Mouse (Mus musculus) urinary bladder, postnatal 25 days (tissue): Measurements from ENCODE around the gene Nhlrc4.

ENCODE experiments used
- DNase-seq: peaks from one replicate; pipeline ENCODE4 v3.0.0; 2022; ENCODE audit warnings: low spot score

Nhlrc4 gene

DNA sequence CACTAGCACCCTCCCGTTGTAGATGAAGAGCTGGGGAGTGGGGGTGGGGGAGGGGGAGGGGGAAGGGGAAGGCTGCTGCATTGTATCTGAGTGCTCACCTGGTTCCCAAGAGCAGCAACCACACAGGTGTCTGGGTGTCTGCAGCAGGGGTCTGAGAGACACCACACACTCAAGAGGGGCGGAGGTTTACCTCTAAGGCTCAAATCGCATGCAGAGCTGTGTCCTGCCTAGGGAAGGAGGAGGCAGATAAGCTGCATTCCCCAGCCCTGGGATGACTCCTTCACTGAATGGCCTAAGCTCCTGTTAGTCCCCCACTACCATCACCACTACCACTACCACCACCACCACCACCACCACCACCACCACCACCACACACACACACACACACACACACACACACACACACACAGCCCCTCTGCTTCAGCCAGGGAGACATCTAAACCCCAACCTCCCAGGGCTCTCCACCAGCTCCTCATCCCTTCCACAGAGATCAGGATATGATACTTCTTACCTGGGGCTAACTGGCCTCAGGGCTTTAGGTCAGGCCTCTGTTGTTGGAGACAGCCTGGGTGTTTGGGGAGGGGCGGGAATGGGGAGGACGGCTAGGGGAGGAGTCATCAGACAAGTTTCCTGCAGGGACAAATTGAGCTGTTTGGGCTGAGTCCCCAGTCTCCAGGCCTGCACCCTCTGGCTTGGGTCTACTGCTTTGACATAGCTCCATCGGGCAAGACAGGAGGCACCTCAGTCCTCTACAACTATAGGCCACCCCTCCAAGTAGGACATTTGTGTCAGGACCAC, at the start of gene Nhlrc4, which contains the start of gene Pigq:
TSS of gene Nhlrc4 (minus strand) at position 596 of the 798 bp plus-strand sequence.
TSS of gene Pigq (minus strand) at position 571 of the 798 bp plus-strand sequence.
- DNase-seq = no peak

DNA sequence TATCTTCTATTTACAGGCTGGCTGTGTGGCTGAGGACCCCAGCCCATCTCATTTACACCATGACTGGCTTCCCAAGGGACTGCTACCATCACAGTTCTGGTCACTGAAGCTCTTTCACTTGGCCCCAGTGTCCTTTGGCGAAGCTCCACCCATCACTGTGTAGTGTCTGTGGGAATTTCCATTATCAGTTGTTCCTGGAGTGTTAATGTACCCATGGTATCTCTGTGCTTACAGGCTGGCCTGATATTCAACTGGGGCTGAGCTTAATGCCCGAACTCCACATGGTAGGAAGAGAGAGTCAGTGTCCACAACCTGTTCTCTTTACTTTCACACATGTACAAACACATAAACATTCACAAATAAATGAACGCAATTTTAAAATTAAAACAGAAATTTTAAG, 48.7 kb upstream of the Nhlrc4 start:
- no peak for DNase-seq

DNA sequence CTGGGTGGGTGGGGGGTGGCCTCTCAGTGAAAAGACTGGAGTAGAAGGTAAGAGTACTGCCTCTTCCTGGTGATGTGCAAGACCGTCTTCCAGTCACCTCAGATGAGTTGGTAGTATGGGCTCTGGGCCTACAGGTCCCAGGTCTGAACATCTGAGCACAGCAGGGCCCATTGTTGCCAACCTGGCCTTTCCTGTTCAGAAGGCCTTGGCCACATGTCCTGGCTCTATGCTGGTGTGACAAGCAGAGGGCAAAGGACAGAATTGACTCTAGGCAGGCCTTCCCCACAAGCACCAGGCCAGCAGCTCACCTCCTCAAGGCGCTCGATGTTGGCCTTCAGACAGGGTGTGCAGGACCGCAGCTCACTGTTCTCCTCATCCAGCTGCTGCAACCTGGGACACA, 47.5 kb upstream of the Nhlrc4 start:
- no peak for DNase-seq

DNA sequence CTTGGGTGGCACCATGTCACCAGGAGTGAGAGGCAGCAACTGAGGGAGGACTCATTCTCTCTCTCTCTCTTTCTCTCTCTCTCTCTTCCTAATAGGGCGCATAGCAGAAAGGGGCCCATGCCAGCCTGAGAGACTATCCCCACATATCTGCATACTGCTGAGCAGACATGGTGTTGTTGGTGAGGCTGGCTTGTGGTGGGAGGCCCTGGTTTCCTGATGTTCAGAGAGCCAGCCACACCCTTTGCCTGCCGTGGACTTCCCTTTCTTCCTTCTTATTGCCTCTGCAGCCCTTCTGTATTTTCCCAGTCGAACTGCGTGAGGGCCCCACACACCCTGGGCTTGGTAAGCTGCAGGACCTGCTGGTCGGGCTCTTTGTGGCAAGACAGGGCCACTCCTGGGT, 45.6 kb upstream of the Nhlrc4 start:
- DNase-seq = no peak

DNA sequence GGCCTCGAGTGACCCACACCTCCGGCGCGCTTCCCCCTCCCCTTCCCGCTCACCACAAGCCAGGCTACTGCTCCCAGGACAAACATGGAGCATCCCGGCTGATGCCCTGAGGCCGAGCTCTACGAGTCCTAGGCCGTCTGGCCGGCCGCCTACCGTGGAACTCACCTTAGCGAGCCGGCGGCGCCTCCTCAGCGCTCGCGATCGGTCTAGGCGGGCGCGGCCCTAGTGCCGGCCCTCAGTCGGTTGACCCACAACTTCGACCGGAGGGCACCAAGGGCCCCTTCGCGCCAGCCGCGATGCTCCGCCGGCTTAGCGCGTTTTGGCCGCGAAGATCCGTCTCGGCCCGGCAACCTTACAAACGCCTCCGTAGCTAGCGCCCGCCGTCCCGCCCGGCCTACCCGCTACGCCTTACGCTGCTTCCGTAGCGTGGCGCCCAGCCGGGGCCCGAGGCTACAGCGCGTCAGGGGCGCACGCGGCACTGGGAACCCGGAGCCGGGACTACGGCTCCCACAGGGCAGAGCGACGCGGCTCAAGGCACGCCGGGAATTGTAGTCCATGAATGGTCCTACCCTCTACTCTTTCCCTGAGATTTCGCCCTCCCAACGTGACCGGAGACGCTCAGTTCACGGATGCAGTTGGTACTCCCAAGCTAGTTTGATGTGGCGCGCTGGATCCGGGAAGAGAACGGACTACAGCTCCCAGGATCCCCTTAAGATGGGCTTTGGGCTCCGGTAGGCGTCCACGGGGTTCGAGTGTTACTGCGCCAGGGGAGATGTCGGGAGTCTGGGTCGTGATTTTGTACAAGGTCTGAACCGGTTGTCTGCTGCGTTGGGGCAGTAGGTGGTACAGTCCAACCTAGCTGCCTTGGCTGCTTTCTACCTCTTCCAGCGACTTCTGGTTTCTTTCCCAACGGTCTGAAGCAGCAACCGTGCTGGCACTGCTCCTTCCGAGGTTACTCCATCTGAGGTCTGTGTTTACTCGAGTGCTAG, 40.8 kb upstream of the Nhlrc4 start, which contains the start of gene Capn15:
TSS of gene Capn15 (minus strand) at position 491 of the 989 bp plus-strand sequence.
- peak; percentile 85 for DNase-seq

DNA sequence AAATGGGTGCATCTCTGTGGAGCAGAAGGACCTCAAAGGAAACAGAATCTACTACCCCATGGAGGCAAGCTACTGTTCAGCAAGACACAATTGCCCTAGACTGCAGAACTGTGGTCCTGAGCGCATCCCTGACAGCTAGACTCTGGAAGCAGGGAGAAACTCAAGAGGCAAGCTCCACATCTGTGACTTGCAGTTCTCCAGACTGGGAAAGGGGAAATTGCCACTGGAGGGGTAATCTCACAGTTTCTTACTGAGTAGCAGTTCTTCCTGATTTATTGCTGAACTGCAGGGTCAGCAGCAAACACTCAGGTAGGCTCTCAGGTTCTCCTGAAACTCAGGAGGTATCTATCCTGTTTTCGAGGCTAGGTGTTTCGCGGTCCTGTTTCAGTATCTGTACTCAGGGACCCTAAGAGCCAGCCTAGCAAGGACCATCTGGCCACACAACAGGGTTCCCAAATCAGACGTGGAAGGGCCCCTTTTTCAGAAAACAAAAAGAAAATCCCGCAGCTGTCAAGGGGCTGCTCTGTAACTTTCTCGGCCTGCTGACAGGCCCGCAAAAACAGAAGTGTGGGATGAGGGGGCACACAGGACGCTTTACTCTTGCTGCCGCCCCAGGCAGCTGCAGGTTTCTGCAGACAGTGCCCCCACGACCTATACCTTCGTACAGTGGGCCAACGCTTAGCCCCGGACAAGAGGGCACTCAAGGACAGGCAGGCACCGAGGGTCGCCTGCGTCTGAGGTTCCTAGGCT, 40.0 kb upstream of the Nhlrc4 start:
- DNase-seq = no peak

DNA sequence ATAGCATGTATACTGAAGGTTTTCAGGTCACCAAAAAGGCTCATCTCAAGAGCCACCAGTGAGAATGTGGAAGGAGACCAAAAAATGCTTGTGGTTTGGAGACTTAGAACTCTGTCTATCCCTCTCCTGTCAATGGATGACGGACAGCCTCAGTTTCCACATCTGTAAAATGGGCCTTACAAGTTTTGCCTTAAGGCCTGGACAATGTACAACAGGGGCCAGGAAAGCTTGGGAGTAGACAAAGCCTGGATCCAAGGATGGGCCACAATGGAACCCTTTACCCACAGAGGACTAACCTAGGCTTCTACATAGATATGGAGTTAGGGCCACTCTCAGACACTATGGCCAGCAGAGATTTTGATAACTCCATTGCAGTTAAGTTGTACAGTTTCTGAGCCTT, 39.3 kb upstream of the Nhlrc4 start:
- no peak for DNase-seq

DNA sequence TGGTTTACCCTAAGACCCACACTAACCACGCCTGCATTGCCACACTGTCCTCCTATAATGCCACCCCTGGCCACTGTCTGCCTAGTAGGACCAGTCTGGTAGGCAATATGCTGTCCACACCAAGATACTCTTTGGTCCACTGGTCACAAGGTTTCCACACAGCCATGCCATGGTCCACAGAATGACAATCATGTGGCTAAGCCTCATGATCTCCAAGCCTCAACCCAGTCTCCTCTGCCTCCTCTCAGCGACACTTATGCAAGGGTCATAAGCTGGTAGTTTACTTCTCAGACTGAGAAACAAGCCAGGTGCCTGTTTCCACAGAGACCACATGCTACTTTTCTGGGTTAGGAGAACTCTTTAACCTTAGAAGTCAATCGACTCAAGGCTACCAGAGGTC, 38.2 kb upstream of the Nhlrc4 start:
- DNase-seq = no peak

DNA sequence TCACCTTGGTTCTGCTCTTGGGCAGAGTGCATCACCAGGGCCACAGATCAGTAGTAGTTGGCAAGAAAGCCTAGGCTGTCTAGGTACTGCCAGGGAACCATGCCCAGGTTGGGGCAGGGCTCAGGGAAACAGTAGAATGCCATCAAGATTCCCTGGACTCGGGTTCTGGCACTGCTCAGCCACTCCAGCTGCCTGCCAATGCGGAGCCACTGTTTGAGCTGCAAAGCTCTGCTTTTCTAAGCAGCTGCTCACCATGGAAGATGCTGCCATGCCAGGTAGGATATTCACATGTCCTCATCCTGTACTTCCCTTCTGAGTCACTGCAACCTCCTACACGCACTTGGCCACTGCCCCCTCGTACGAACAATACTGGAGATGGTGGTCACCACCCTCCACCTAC, 36.1 kb upstream of the Nhlrc4 start:
- no peak for DNase-seq

DNA sequence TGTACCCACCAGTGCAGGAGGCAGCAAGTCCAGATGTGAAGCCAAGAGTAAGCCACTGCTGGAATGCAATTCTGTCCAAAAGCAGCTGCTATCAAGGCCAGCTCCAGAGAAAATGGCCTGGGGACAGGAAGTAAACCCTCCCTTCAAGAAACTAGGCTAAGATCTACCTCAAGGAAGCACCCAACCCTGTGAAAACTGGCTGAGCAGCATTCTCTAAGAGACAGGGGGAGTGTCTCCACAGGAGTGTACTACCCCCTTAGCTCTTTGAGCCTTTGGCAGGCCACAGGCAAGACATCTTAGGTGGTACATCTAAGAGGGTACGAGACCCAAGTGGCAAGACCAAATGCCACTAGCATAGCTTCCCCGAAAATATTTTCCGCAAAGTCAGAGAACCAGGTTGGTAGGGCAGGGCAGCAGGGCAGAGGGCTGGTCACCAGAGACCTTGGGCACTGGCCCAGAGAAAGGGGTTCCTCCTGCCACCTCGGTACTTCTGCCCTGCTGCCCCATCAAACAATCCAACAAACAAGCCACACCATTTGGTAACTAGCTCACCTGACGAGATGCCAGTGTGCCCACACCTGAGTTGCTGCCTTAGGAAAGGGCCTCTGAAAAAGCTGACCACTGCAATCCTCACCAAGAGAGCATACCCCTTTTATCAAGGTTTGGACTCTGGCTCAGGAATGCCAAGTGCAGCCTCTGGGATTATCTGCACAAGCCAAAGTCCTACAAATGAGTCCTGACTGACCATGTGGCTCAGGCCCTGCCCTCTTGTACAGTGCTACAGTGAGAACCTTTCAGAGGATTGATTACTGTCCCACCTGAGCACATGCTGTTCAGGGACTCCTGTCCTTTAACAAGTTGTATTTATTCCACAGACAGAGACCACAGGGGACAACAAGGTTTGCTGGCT, 35.3 kb upstream of the Nhlrc4 start:
- no peak for DNase-seq

DNA sequence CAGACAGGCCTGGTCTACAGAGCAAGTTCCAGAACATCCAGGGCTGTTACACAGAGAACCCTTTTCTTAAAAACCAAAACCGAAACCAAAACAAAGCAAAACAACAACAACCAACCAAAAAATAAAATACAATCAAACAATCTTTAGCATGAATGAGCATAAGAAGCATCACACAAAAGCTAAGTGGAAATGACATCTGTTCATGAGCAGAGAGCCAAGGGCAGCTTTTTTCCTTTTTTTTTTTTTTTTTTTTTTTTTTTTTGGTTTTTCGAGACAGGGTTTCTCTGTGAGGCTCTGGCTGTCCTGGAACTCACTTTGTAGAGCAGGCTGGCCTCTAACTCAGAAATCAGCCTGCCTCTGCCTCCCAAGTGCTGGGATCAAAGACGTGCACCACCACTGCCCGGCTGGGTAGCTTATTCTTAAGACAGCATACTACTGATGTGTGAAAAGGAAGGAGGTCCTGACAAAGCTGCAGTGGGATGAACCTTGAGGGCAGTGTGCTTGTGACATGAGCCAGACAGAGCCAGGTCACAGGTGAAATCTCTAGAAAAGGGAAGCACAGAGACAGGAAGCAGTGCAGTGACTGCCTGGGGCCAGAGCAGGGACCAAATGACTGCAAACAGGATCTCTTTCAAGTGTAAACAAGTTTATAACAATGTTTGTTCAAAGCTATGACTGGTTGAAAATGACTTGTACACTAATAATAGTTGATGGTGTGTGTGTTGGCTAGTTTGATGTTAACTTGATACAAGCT, 26.4 kb upstream of the Nhlrc4 start:
- DNase-seq = no peak

DNA sequence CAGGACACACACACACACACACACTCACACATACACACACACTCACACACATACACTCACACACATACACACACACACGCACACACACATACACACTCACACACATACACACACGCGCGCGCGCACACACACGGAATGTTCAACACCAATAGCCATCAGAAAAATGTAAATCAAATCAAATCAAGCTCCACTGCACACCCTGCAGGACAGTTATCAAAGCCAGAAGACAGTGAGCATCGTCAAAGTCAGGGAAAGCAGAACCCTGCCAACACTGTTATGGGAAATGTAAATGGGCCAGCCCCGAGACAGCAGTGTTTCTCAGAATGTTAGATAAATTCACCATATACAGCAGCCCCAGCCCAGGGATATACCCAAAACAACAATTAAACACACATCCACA, 25.7 kb upstream of the Nhlrc4 start:
- DNase-seq = no peak

DNA sequence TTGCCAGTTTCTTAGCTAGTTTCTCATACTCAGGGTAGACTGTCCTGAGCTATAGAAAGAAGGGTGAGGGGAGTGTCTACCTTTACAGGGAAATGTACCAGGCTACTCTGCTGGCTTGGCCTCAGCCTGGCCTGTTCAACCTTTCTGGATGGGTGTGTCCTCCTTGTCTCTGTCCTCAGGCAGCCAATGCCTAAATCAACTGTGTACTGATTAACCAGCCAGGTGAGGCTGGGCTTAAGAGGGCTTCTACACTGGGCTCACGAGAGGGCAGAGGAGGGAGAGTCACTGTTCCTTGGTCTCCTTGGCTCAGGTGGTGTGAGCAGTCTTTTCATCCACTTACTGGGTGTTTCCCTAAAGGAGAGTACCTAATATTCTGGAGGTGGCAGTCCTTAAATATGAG, 23.4 kb upstream of the Nhlrc4 start:
- no peak for DNase-seq

DNA sequence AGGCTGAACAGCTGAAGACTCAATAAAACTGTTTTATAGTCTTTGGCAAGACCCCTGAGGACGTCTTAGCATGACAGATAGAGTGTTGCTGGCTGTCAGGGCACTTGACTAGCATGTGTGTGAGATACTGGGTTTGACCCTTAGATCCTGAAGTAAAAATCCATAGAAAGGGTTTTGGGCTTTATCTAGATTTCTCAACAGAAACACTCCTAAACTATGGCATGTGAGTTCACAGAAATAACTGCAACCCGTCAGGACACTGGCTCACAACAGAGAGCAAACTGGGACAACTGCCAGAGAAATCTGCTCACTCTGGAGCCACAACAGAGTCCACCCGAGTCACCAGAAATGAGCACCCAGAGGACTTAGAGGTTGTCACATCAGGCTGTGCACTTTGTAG, 22.9 kb upstream of the Nhlrc4 start:
- DNase-seq = no peak

DNA sequence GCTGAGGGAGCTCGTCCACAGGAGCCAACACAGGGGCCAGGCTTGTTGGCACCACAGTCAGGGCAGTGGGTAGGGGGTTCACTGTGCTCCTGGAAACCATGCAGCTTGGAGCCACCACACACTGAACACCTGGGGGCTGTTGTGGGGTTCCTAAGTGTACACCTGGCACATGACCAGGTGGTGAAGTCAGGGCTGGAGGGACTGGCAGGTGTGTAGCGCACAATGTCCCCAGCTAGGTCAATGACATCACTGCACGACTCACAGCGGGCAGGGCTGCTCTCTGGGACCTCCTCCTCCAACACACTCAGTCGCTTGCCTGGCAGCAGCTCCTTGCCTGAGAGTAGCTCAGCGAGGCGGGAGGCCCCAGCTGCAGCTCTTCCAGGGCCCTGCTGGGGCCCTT, 19.5 kb upstream of the Nhlrc4 start:
- DNase-seq = no peak

DNA sequence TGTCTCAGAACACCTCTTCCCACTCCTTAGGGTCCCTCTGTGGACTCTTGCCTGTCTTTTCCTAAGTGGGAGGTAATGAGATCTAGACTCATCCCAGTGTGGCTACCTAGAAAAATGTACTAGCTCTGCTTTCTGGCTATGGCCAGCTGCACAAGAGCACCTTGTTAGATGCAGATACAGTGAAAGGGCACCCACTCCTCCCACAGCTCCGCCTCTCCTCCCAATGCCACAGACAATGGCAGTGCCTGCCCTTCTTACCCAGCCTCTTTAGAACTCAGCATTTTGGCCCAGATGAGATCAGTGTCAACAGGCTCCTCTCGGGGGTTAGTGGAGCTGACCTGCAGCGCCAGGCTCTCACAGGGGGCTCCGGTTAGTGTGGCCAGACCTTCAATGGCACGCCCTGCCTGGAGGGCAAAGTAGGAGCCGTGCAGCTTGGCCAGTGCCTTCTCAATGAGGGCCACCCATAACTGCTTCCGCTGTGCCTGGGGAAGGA, 17.7 kb upstream of the Nhlrc4 start:
- DNase-seq = no peak

DNA sequence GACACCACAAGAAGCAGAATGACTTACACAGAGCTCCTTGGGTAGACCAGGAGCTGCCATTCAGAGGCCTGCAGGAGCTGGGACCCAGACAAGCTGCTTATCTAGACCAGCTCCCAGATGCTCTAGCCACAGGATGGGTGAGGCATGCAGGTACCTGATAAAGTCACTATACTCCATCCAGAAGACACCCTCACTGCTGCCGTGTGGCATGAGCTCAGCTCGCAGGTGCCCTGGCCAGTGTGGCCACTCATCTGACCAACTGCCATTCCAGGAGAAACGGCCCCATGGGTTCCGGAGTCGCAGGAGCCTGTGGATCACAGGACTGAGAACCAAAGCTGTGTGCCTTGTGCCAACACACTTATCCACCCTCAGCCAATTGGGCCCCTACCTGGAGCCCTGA, 16.8 kb upstream of the Nhlrc4 start:
- no peak for DNase-seq

DNA sequence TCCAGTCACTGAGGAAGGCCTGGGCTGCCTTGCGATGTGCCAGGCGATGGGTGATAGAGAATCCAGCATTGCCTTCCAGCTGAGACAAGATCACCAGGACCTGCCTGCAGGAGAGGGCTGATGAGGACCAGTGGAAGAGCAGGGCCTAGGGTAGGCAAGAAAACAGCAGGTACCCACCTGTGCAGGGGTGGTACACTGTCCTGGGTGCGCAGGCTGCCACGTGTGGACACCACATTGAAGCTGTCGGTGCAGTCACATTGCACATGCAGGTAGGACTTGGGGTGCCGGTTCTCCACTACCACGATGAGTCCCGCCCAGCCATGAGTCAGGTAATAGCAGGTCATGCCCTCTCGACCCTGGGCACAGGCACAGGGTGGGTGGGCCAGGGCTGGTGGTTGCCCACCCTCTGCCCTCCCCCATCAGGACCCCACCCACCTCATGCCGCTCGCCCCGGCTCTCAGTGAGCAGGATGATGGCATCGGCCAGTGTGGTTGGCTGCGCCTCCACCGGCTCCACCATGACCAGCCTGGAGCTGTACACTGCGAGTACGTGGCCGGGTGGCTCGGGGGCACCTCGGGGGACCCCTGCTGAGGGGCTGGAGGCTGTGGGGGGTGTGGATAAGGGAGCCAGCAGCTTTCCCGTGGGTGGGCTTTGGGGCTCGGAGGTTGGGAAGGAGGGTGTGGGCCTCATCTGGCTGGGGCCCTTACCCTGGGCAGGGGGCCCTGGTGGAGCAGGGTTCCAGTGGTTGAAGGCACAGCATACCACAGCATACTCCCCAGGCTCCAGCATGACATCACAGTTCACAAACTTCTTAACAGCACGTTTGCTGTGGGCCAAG, 15.1 kb upstream of the Nhlrc4 start:
- no peak for DNase-seq

DNA sequence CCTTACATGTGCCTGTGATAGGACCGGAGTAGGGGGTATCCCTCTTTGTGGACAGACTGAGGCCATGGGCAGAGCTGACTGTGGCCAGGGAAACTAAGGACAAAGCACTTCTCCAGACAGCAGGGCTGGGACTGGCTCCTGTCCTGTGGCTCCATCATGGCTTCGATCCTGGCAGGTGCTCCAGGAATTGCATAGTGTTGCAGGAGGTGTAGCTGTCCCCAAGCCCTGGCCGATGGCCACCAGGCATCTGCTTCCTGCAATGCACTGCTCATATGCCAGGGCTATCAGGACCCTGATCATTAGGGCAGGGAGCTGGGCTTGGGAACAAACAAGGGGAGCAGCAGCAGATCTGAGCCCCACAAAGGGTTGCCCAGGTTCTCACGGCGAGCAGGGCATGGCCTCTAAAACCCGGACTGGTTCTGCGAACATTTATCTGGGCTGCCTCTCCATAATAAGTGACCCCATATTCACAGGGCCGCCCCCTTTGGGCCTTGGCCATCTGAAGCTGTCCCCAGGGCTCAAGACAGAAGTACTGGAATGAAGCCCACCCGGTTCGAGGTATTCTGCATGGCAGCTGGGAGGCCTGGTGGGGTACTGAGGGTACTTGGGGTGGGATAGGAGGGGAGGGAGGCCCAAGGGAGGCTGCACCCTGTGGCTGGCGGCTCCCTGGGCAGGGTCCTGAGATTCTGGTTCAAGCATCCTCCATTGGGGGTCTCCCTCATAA, 14.2 kb upstream of the Nhlrc4 start:
- DNase-seq = no peak
